Mouse (Mus musculus) left cerebral cortex, postnatal 10 days (tissue): Measurements from ENCODE around the gene Gm3448. TPM values are rescaled to one million over a fixed set of nuclear protein-coding genes. Genes with fewer than 3 reads are reported as not detected.
"Not testable (repeated sequence)": the region's sequence is repeated elsewhere in the genome, so short reads cannot be mapped to it uniquely, and the experiment has no call there.

Experiments
- DNase-seq, 2 experiments: peaks; one replicate each; pipeline ENCODE4 v3.0.0; 2021 to 2022; ENCODE audit warnings: low spot score in 2 of 2, mixed read lengths in 1 of 2; ENCODE audit errors: extremely low spot score in 1 of 2
- intact Hi-C: fragments of 180-260 bp; cut with DNase I; formaldehyde crosslinking; loops from one replicate; pipeline ENCODE4 v1.15.1; 2025
- total RNA-seq, 2 experiments: library from RNA; stranded (reverse); gene quantifications; 2 replicates each; pipeline ENCODE4 v1.2.3; 2021

Gm3448 gene
- total RNA-seq, 2 experiments from 2014 or later, result 5.5 to 6.3 TPM

DNA sequence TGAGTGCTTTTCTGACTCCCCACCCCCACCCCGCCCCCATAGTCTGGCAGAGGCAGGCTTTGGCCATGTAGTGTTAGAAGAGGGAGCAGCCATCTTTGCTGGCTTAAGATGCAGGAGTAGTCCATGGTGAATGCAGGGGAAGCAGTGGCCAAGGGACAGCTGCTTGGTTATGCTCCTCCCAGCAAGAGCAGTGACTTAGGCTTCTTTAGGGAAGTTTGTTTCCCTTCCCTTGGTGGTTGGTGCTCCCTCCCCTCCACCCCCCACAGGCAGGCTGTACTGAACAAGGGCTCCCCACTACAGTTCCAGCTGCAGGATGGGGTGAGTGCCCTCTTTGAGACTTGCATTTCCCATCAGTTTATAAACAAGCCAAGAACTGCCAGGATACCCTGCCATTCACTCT lies 11.4 kb upstream of the Gm3448 start:
- DNase-seq, intact Hi-C loops: not testable (repeated sequence)

GRCm38 (mm10) chr17:15050338-15050737 lies 9.0 kb upstream of the Gm3448 start:
- DNase-seq, intact Hi-C loops: not testable (repeated sequence)

DNA sequence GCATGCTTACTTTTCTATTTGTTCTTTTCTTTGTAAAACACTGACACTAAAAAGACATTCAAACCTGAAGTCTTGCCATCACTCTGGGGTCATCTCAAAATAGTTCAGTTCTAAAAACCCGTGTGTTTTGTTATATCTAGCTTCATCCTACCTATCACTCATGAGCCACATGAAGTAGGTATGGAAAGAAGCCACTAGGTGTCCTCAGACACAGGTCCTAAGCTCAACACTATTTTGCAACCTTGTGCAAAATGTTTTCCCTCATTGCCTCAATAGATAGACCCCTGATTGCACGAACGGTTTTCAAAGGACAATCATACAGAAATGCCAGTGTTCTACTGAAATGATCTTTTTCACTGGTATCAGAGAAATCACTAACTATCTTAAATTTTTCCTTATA lies 882 bp downstream of the Gm3448 start:
- intact Hi-C loops, DNase-seq: not testable (repeated sequence)

- intact Hi-C loops, DNase-seq: not testable (repeated sequence)
Observed at GRCm38 (mm10) chr17:15031414-15031813, 9.9 kb downstream of the Gm3448 start.

GRCm38 (mm10) chr17:15025513-15025912 lies 15.8 kb downstream of the Gm3448 start:
- DNase-seq, intact Hi-C loops: not testable (repeated sequence)

- intact Hi-C loops, result not testable (repeated sequence)
Observed at GRCm38 (mm10) chr17:15024502-15025193, 16.7 kb downstream of the Gm3448 start.

DNA sequence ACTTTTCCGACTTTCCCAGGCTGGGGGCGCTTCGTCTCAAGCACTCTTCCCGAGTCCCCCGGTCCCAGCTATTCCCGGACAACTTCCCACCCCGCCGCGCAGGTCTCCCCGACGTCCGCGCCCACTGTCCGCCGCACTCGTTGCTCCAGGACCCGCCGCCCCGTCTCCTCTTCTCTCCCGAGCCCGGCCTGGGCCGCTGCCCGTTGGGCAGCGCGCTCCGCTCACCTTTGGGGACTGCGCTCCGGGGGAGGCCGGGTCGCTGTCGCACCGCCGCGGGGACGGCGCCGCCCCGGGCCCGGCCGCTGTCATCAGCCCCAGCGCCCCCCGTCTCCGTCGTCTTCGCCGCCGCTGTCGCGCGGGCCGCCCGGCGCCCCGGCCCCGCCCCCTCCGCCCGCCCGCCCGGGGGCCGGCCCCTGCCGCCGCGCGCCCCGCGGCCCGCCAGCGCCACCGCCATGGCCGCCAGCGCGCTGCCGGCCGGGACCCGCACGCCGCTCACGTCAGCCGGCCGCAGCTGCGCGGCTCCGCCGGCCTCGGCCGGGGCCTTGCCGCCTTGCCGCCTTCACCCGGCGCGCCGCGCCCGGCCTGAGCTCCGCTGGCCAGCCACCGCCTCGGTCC lies 17.4 kb downstream of the Gm3448 start:
- intact Hi-C loops, DNase-seq: not testable (repeated sequence)

More at GRCm38 (mm10) chr17:15024502-15025193, 16.7 kb downstream of the Gm3448 start:
- DNase-seq, result not testable (repeated sequence)

DNA sequence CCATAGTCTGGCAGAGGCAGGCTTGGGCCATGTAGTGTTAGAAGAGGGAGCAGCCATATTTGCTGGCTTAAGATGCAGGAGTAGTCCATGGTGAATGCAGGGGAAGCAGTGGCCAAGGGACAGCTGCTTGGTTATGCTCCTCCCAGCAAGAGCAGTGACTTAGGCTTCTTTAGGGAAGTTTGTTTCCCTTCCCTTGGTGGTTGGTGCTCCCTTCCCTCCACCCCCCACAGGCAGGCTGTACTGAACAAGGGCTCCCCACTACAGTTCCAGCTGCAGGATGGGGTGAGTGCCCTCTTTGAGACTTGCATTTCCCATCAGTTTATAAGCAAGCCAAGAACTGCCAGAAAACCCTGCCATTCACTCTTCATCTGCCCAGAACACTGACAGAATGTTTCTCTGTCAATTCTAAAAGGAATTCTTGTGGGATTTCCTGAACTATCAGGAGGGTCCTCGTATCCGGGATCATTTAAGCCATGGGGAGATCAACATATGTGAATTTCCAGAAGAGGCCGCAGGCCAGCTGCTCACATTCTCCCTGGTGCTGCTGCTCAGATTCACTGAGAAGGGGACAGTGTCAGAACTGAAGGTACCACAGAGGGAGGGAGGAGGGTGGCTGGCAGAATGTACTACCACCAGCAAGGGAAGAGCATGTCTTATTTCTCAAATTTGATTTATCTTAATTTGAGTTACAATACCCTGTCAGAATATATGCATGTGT lies 19.7 kb downstream of the Gm3448 start:
- DNase-seq, result peak in 1 of 2 experiments; percentile 53
- intact Hi-C loops, result not testable (repeated sequence)

DNA sequence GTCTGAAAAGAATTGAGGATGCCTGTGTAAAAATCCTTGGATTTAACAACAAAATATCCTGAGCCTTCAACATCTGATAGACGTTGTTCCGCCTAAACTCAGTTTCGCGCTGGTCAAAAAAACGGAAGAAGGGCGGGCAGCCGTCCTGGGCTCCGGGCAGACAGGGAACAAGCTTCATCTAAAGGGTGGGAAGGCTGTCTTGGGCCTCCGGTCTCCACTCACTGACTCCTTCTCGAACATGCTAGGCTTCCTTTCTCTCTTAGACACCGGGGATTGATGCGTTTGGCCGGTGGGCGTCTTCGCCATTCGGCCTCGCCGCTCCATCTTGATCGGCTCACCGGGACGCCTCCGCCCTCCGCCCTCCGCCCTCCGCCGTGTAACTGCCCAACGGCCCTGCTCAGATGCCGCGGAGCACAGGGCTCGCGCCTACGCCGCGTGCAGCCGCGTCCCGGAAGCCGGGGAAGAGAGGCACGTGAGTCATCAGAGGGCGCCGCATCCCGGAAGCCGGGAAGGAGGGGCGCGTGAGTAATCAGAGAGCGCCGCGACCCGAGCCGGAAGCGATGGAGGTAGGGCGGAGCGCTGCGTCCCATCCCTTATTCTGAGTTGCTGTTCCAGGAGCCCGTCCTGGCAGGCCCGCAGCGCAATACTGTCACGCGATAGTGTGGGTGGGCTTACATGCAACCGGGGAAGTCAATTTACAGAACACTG lies 31.5 kb downstream of the Gm3448 start, which contains the start of gene Gm3435:
Gene Gm3435 (plus strand): TSS at position 471 of the 708 bp plus-strand sequence.
- intact Hi-C loops, DNase-seq: not testable (repeated sequence)

DNA sequence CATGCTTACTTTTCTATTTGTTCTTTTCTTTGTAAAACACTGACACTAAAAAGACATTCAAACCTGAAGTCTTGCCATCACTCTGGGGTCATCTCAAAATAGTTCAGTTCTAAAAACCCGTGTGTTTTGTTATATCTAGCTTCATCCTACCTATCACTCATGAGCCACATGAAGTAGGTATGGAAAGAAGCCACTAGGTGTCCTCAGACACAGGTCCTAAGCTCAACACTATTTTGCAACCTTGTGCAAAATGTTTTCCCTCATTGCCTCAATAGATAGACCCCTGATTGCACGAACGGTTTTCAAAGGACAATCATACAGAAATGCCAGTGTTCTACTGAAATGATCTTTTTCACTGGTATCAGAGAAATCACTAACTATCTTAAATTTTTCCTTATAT lies 32.2 kb downstream of the Gm3448 start:
- DNase-seq, intact Hi-C loops: not testable (repeated sequence)

- DNase-seq, intact Hi-C loops: not testable (repeated sequence)
Observed at GRCm38 (mm10) chr17:15000047-15000446, 41.3 kb downstream of the Gm3448 start.

DNA sequence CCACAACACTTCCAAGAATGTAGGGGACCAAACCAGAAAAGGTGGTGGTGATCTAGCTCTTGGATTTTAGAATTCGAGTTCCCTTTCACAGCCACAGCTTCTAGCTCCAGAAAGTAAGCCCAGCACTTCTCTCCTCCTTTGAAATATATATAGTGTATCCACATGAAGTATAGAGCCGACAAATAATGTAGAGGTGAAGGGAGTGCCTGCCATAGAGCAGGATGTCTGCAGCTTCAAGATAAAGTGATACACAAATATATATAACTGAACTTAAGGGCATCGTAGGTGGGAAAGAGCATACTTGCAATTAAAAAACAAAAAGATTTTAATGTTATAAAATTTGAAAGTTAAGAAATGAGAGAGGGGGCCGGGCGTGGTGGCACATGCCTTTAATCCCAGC lies 47.2 kb downstream of the Gm3448 start:
- intact Hi-C loops, DNase-seq: not testable (repeated sequence)

GRCm38 (mm10) chr17:14993139-14993832 lies 48.1 kb downstream of the Gm3448 start:
- DNase-seq, intact Hi-C loops: not testable (repeated sequence)

DNA sequence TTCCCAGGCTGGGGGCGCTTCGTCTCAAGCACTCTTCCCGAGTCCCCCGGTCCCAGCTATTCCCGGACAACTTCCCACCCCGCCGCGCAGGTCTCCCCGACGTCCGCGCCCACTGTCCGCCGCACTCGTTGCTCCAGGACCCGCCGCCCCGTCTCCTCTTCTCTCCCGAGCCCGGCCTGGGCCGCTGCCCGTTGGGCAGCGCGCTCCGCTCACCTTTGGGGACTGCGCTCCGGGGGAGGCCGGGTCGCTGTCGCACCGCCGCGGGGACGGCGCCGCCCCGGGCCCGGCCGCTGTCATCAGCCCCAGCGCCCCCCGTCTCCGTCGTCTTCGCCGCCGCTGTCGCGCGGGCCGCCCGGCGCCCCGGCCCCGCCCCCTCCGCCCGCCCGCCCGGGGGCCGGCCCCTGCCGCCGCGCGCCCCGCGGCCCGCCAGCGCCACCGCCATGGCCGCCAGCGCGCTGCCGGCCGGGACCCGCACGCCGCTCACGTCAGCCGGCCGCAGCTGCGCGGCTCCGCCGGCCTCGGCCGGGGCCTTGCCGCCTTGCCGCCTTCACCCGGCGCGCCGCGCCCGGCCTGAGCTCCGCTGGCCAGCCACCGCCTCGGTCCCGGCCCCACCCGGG lies 48.7 kb downstream of the Gm3448 start:
- intact Hi-C loops, DNase-seq: not testable (repeated sequence)

DNA sequence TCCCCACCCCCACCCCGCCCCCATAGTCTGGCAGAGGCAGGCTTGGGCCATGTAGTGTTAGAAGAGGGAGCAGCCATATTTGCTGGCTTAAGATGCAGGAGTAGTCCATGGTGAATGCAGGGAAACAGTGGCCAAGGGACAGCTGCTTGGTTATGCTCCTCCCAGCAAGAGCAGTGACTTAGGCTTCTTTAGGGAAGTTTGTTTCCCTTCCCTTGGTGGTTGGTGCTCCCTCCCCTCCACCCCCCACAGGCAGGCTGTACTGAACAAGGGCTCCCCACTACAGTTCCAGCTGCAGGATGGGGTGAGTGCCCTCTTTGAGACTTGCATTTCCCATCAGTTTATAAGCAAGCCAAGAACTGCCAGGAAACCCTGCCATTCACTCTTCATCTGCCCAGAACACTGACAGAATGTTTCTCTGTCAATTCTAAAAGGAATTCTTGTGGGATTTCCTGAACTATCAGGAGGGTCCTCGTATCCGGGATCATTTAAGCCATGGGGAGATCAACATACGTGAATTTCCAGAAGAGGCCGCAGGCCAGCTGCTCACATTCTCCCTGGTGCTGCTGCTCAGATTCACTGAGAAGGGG lies 51.1 kb downstream of the Gm3448 start:
- DNase-seq, result peak in 1 of 2 experiments; percentile 11

DNA sequence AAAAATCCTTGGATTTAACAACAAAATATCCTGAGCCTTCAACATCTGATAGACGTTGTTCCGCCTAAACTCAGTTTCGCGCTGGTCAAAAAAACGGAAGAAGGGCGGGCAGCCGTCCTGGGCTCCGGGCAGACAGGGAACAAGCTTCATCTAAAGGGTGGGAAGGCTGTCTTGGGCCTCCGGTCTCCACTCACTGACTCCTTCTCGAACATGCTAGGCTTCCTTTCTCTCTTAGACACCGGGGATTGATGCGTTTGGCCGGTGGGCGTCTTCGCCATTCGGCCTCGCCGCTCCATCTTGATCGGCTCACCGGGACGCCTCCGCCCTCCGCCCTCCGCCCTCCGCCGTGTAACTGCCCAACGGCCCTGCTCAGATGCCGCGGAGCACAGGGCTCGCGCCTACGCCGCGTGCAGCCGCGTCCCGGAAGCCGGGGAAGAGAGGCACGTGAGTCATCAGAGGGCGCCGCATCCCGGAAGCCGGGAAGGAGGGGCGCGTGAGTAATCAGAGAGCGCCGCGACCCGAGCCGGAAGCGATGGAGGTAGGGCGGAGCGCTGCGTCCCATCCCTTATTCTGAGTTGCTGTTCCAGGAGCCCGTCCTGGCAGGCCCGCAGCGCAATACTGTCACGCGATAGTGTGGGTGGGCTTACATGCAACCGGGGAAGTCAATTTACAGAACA lies 62.8 kb downstream of the Gm3448 start, which contains the start of the genes 9030025P20Rik and Gm3417:
Gene 9030025P20Rik (plus strand): TSS at position 107 of the 677 bp plus-strand sequence.
Gene Gm3417 (minus strand): TSS at position 429 of the 677 bp plus-strand sequence.
- DNase-seq, intact Hi-C loops: not testable (repeated sequence)

More for the DNA sequence above, 51.1 kb downstream of the Gm3448 start:
- intact Hi-C loops, result not testable (repeated sequence)
